Mouse (Mus musculus): ENCODE data around the gene Med12l. TPM values are rescaled to one million over a fixed set of nuclear protein-coding genes. Genes with fewer than 3 reads are reported as not detected.

Gene Med12l
- 5.1 and 5.6 TPM in 2 replicates for polyA plus RNA-seq (2016; fragmentation: Nextera tagmentation; extraction: Ambion mirVana)

DNA sequence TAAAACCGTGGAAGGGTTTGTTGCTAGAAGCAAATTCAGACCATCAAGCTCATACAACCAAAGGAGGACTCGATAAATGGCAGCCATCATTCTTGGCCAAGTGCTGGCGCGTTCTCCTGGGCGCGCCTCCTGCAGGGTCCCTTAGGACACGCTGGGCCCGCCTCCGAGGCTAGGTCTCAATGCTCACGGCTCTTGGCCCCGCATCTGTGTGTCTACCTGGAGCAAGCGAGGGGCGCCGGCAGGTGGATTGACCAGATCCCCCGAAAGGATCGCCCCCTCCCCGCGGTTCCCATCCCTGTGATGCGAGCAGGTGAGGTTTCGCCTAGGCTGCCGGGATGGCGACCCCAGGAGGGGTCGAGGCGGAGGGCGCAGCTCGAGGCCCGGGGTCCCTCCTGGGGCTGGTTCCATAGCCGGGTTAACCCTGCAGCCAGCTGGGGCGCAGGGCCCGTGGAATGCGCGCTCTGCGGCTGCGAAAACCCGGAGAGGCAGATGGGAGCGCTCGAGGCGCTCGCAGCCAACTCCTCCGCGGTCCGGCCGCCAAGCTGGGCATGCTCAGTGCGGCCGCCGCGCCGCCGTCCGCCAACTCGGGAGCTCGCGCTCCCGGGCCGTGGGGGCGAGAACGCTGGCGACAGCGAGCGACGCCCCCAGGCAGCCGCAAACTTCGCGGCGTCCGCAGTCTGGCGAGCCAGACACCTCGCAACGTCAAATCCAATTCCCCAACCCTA, at the start of gene Med12l:
Gene Med12l (plus strand): TSS at position 555 of the 725 bp plus-strand sequence.
- Histone ChIP-seq H3K4me1 (replicated peaks) (peaks cover 13% of the 10 kb centered on the region), H3K4me3 (peak within 1 kb of the TSS; percentile 80), H3K36me3 (no peaks in the 10 kb centered on the region), H3K27ac (ENCODE audit: poor library complexity, severe bottlenecking) (peak within 1 kb of the TSS; percentile 89), H3K9me3 (replicated peaks) (no peaks in the 10 kb centered on the region), H3K4me2 (peak within 1 kb of the TSS; percentile 81), H3K27me3 (replicated peaks) (no peaks in the 10 kb centered on the region), H3K9ac (peak within 1 kb of the TSS; percentile 75)
- WGBS, result under 1% methylated on average over 69 of the region's 69 CpGs
- peak; percentile 76 for ATAC-seq (ENCODE audit: insufficient number of reproducible peaks, low FRiP score)

DNA sequence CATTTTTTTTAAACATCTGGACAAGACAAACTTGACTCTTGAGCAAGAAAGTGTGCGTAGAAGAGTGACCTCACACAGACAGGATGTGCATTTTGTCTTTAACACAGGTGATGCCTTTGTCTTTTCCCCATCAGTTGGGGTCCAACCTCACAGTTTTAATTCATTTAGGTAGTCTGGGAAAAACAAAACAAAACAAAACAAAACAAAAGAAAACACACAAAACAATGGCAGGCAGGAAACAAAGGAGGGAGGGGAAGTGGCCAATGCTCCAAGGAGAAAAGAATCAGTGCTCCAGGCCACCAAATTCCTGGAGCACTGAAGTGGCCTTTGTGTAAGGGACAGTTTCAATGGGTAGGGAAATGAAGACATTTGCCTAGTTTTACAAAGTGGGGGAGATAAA, 44.5 kb upstream of the Med12l start:
- Histone ChIP-seq H3K4me2 (no peak overlapping the region), H3K4me1 (replicated peaks) (no peaks in the 10 kb centered on the region; the same call in 1 of the 2 replicates), H3K27ac (ENCODE audit: poor library complexity, severe bottlenecking) (no peak overlapping the region), H3K9ac (no peak overlapping the region), H3K27me3 (replicated peaks) (no peaks in the 10 kb centered on the region), H3K4me3 (no peak overlapping the region), H3K36me3 (no peaks in the 10 kb centered on the region), H3K9me3 (replicated peaks) (no peaks in the 10 kb centered on the region)
- 91% methylated on average over 1 of the region's 1 CpGs for WGBS
- no peak for ATAC-seq (ENCODE audit: insufficient number of reproducible peaks, low FRiP score)

DNA sequence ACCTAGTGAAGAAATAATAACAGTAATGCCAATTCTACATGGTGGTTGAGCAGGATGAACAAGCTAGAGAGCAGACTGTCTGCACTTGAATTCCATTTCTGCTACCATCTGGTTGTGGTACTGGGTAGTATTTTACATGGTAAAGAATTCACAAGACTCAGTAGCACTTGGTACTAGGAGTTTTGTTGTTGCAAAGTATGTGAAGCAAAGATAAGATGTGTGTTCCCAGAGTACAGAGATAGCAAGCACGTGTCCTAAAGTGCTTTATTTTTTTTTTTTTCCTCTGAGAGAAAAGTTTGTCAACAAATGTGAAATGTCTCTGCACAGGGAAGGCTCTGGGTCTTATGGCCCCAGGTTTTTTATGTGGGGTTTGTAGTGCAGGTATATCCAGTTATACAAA, 28.2 kb upstream of the Med12l start:
- Histone ChIP-seq H3K27me3 (replicated peaks) (no peaks in the 10 kb centered on the region), H3K27ac (ENCODE audit: poor library complexity, severe bottlenecking) (no peak overlapping the region), H3K4me1 (replicated peaks) (no peaks in the 10 kb centered on the region), H3K9me3 (replicated peaks) (peaks cover 3% of the 10 kb centered on the region; the same call in 1 of the 2 replicates), H3K4me3 (no peak overlapping the region), H3K36me3 (no peaks in the 10 kb centered on the region), H3K9ac (no peak overlapping the region), H3K4me2 (no peak overlapping the region)
- no peak for ATAC-seq (ENCODE audit: insufficient number of reproducible peaks, low FRiP score)
- WGBS, result 6% methylated on average over 1 of the region's 1 CpGs

DNA sequence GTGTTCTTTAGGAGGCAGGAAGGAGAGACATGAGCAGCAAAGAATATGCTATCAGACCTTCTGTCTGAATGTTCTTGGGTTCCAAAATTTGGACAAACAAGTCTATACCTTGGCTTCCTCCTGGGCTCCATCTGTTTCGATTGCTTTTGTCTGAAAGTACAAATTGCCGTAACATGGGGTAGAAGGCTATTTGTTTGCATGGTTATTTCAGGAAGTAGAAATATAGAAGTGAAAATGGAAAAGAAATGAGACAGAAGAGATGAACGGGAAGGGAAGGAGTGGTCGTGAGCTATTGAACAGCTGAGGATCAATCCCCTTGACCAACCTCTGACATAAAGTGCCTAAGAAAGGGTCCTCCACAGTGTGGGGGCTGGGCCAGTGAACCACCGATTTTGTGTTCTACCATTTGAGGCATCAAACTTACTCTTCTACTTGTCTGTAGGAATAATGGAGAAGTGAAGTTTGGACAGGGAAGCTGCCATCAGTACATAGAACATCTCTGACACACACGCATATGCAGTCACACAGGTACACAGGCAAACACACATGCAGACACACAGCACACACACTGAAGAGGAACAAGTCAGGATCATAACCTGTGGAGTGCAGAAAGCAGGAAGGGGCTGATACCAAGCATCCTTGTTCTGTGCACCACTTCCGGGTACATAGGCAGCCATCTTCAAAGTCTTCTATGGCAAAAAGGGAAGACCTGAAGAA, 27.6 kb upstream of the Med12l start:
- ATAC-seq (ENCODE audit: insufficient number of reproducible peaks, low FRiP score), result no peak
- H3K4me2 ChIP-seq, result no peak overlapping the region
- H3K27ac ChIP-seq (ENCODE audit: poor library complexity, severe bottlenecking), result no peak overlapping the region
- no peaks in the 10 kb centered on the region for H3K27me3 ChIP-seq (replicated peaks)
- no peaks in the 10 kb centered on the region for H3K36me3 ChIP-seq
- H3K9me3 ChIP-seq (replicated peaks), result peaks cover 3% of the 10 kb centered on the region; the same call in 1 of the 2 replicates
- H3K4me1 ChIP-seq (replicated peaks), result peaks cover 2% of the 10 kb centered on the region; the same call in 1 of the 2 replicates
- H3K4me3 ChIP-seq, result no peak overlapping the region
- H3K9ac ChIP-seq, result no peak overlapping the region
- whole genome bisulfite sequencing, result 88% methylated on average over 7 of the region's 7 CpGs

DNA sequence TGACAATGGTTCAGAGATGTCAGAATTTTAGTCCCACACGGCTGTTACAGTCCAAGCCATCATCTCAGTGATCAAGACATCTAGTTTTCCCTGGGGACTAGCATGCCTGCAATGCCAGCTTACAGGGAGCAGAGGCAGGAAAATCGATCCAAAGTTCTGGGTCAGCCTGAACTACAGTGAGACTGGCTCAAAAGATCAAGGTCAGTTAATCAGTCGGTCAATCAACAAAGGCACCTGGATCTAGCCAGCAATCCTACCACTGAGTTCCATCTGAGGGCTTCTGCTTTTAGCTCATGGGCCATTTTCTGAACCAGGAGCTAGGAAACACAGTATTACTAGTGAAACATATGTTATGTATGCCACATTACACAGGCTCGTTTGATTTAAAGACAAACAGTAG, 25.0 kb upstream of the Med12l start:
- WGBS, result 65% methylated on average over 4 of the region's 4 CpGs
- ATAC-seq (ENCODE audit: insufficient number of reproducible peaks, low FRiP score), result no peak
- Histone ChIP-seq H3K27me3 (replicated peaks) (no peaks in the 10 kb centered on the region), H3K4me3 (no peak overlapping the region), H3K4me1 (replicated peaks) (peaks cover 4% of the 10 kb centered on the region; the same call in 1 of the 2 replicates), H3K4me2 (no peak overlapping the region), H3K27ac (ENCODE audit: poor library complexity, severe bottlenecking) (no peak overlapping the region), H3K9me3 (replicated peaks) (no peaks in the 10 kb centered on the region), H3K9ac (no peak overlapping the region), H3K36me3 (no peaks in the 10 kb centered on the region)

DNA sequence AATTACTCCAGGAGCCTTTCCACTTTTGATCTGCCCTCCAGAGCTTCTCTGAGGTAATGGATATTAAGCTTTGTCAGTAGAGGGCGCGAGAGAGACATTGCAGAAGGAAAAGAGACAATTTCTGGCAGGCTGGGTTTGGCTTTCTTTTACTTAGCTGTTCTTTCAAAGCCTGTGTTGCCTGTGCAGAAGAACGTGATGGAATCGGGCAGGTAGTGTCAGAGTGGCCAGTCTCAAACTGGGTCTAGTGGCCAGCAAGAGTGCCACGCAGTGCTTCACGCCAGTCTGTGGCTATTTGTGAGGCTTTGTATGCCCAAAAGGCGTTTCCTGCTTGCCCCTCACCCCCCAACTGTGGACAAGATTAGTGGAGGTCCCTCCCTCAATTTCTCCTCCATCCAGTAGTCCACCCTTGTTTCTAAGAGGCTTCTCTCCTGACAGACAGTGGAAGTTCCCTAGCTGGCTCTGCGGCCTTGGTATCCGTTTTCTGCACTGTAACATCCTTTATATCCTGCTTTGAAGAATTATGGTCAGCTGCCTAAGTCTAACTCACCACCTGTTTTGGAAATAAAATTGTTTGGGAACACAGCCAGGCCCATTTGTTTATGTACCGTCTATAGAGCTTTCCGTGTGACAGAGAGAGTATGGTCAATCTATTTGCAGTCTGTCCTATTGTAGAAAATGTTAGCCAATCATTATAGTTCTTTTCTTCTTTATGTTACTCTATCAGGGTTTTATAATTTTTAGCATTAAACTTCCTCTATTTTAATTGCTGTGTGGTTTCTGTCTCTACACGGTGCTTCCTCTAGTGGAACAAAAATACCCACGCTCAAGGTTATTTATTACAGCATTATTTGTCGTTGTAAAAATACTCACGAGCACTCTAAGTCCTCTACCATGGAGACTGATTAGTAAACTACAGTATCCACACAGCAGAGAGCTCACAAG, 22.5 kb upstream of the Med12l start:
- no peaks in the 10 kb centered on the region for H3K9me3 ChIP-seq (replicated peaks)
- 45% methylated on average over 15 of the region's 15 CpGs for WGBS
- peak overlapping the region; percentile 57 for H3K4me2 ChIP-seq
- no peaks in the 10 kb centered on the region for H3K27me3 ChIP-seq (replicated peaks)
- H3K36me3 ChIP-seq, result no peaks in the 10 kb centered on the region
- 0 out of 2 replicates have a peak overlapping the region, but pooled peaks have one; percentile 54 for H3K9ac ChIP-seq
- no peak for ATAC-seq (ENCODE audit: insufficient number of reproducible peaks, low FRiP score)
- H3K4me1 ChIP-seq (replicated peaks), result peaks cover 4% of the 10 kb centered on the region; the same call in 1 of the 2 replicates
- H3K4me3 ChIP-seq, result no peak overlapping the region
- H3K27ac ChIP-seq (ENCODE audit: poor library complexity, severe bottlenecking), result no peak overlapping the region

DNA sequence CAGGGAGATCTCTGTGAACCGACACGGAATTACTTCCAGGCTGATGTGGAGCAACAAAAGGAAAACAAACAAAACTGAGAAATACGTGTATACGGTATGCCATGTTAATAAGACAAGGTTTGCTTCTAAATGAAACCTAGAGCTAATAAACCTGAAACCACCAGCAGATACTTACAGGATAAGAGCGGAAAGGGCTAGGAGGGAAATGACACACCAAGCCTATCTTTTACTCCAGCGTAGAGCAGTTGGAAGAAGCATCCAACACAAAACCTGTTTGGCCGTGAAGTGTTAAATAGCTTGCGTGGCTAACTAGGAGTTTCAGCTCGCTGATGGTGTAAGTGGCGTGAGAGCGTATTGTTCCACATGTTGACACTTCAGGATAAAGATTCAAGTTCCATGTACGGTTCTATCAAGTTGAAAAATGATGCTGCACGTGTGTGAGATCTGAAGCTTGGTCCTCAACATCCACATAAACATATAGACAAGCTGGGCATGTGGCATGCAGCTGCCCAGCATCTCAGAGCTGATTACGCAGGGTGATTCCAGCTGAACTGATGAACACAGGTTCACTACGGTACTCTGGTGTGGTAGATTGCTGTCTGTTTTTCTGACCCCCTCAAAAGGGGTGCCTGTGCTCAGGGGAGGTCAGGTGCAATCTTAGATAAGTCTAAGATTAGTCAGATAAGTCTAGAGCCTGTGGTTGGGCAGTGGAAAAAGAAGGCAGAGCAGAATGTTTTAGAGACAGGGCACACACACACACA, 21.6 kb upstream of the Med12l start:
- no peak overlapping the region for H3K4me3 ChIP-seq
- WGBS, result 68% methylated on average over 15 of the region's 15 CpGs
- no peak overlapping the region for H3K9ac ChIP-seq
- no peak overlapping the region for H3K4me2 ChIP-seq
- H3K4me1 ChIP-seq (replicated peaks), result peaks cover 4% of the 10 kb centered on the region; the same call in 1 of the 2 replicates
- no peaks in the 10 kb centered on the region for H3K9me3 ChIP-seq (replicated peaks)
- ATAC-seq (ENCODE audit: insufficient number of reproducible peaks, low FRiP score), result no peak
- H3K36me3 ChIP-seq, result no peaks in the 10 kb centered on the region
- H3K27me3 ChIP-seq (replicated peaks), result 0 out of 2 replicates have a peak, but pooled peaks cover 4% of the 10 kb centered on the region
- H3K27ac ChIP-seq (ENCODE audit: poor library complexity, severe bottlenecking), result no peak overlapping the region

DNA sequence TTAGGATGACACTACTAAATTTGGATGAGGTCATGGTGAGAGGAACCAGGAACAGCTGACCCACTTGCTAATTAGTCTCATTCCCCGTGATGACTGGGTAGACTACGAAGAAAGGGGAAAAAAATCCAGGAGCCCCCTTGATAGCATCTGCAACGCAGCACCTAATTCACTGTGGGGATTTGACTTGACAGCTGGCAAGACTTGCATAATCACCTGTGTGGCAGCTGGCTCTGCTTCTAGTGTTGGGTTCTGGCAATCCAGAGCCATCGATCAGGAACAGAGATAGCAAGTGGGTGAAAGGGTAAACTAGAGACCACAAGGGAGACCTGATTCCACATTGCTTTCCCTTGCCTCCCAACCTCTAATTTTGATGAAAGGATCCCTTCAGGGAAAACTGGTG, 19.8 kb upstream of the Med12l start:
- Histone ChIP-seq H3K4me1 (replicated peaks) (peaks cover 4% of the 10 kb centered on the region; the same call in 1 of the 2 replicates), H3K27ac (ENCODE audit: poor library complexity, severe bottlenecking) (no peak overlapping the region)
- 36% methylated on average over 4 of the region's 4 CpGs for WGBS

DNA sequence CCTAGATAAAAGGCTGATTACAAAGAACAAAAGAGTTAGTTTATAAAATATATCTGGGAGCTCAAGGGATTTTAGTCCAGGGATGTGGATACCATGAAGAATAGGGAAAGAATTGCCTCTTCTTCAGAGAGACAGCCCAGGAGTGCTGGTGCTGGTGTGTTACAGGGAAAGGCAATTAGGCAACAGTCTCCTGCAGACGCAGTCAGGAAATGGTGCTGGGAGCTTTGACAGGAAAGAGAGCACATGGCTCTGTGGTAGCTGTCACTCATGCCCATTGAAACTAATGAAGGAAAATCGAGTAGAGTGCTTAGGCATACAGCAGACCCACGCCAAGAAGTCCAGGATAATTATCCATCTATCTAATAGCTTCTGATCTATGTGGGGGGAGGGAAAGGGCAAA, 16.3 kb upstream of the Med12l start:
- ATAC-seq (ENCODE audit: insufficient number of reproducible peaks, low FRiP score), result no peak
- H3K4me3 ChIP-seq, result no peak overlapping the region
- no peak overlapping the region for H3K27ac ChIP-seq (ENCODE audit: poor library complexity, severe bottlenecking)
- H3K36me3 ChIP-seq, result no peaks in the 10 kb centered on the region
- H3K9me3 ChIP-seq (replicated peaks), result no peaks in the 10 kb centered on the region
- 29% methylated on average over 3 of the region's 3 CpGs for WGBS
- no peaks in the 10 kb centered on the region for H3K4me1 ChIP-seq (replicated peaks)
- H3K27me3 ChIP-seq (replicated peaks), result peaks cover 4% of the 10 kb centered on the region; the same call in 1 of the 2 replicates
- H3K9ac ChIP-seq, result no peak overlapping the region
- H3K4me2 ChIP-seq, result no peak overlapping the region

More for the DNA sequence above, 19.8 kb upstream of the Med12l start:
- Histone ChIP-seq H3K9me3 (replicated peaks) (no peaks in the 10 kb centered on the region), H3K4me3 (no peak overlapping the region), H3K4me2 (no peak overlapping the region), H3K36me3 (no peaks in the 10 kb centered on the region), H3K9ac (no peak overlapping the region), H3K27me3 (replicated peaks) (peaks cover 4% of the 10 kb centered on the region; the same call in 1 of the 2 replicates)
- no peak for ATAC-seq (ENCODE audit: insufficient number of reproducible peaks, low FRiP score)

DNA sequence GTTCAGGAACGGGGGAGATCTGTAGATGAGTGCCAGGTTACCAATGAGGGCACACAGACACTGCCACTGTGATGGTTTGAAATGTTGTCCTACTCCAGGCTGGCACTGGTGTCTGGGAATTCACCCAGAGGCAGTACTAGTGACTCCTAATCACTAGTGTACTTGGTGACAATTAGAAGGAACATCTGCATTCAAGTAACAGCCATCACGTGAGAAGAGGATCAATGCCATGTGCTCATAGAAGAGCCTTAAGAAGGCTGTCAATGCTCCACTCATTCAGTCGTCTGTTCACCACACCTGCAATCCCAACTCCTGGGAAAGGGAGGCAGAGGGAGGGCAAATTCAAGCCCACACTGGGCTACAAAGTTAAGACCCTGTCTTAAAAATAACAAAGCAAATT, 15.1 kb upstream of the Med12l start:
- 58% methylated on average over 3 of the region's 3 CpGs for WGBS

More for the DNA sequence above, 15.1 kb upstream of the Med12l start:
- no peak for ATAC-seq (ENCODE audit: insufficient number of reproducible peaks, low FRiP score)
- Histone ChIP-seq H3K9me3 (replicated peaks) (no peaks in the 10 kb centered on the region), H3K4me2 (no peak overlapping the region), H3K36me3 (no peaks in the 10 kb centered on the region), H3K27me3 (replicated peaks) (peaks cover 4% of the 10 kb centered on the region; the same call in 1 of the 2 replicates), H3K9ac (no peak overlapping the region), H3K27ac (ENCODE audit: poor library complexity, severe bottlenecking) (no peak overlapping the region), H3K4me3 (no peak overlapping the region), H3K4me1 (replicated peaks) (no peaks in the 10 kb centered on the region)
